18 mouse cellular contexts compared by ENCODE assay signal in the genomic region with DNA sequence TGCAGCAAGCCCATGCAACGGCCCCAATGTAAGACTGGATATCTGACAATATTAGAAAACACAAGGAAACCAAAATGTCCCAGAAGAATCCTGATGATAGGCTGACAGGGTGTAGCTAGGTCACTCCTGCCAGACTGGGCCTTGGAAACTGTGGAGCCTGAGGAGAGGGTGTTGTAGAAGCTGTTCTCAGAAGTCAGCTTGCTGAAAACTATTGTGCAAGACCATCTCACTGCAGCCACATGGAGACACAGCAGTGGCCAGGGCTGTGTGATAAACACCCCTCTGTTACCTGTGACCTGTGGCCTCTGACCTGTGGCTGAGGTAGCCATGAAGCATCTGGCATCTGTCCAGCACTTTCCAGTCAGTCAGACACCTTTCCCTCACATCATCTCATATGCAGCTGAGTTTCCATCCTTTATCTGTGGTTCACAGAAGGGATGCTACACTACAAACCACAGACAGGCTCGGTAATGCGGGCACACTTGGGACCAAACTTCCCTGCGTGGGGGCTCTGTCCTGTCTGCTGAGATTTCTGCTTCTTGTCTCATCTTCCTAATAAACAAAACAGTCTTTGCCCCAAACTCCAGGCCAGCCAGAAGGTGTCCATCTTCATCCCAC. TPM values are rescaled to one million over a fixed set of nuclear protein-coding genes. Genes with fewer than 3 reads are reported as not detected.
DNase-seq lines count a peak whose midpoint lies in the region; ATAC-seq and TF ChIP-seq lines count a peak whose summit lies in the region.
"Had no signal": no experiment of that assay in that cellular context is flagged by ENCODE, and none has a peak within 500 bp of the region (broad histone marks: within the 10 kb centered on the region; RNA-seq: fewer than 3 reads in every experiment).

No protein-coding gene starts in this region.

- no peaks in the 10 kb centered on the region for H3K9me3 ChIP-seq in heart, embryonic 10.5 days
- H3K9me3 ChIP-seq in forebrain, embryonic 16.5 days (ENCODE audit: control insufficient read depth, low read length), result no peaks in the 10 kb centered on the region
- H3K9me3 ChIP-seq: embryonic facial prominence, embryonic 10.5 days; heart, embryonic 13.5 days; kidney, embryonic 15.5 days; liver, embryonic 13.5 days had no signal

- WGBS in heart, embryonic 10.5 days, result 81% methylated on average over 4 of the region's 4 CpGs
- WGBS in forebrain, embryonic 16.5 days, result 89% methylated on average over 4 of the region's 4 CpGs

- DNase-seq in heart, adult 11 months, result peak; percentile 94
- DNase-seq in heart, embryonic 10.5 days (ENCODE audit: low spot score), result no peak
- peak; percentile 21 for DNase-seq in lung, postnatal 25 days (ENCODE audit: low spot score)
- DNase-seq in lung, postnatal 14 days, result no peak
- DNase-seq in splenic B cell, adult 2 months (ENCODE audit: low read depth, low spot score), result peak; percentile 62
- no peak for DNase-seq in kidney, adult 18-20 months
- DNase-seq: cerebellum, adult 11-12 months; cerebellum, postnatal 36 days; heart, postnatal 4 days; left cerebral cortex, postnatal 4 days; liver, embryonic 13.5 days; midbrain, embryonic 14.5 days had no signal

- no peaks in the 10 kb centered on the region for H3K36me3 ChIP-seq in heart, embryonic 10.5 days
- H3K36me3 ChIP-seq in splenic B cell, adult 2 months (ENCODE audit: control insufficient read depth, insufficient read depth, low read length, poor library complexity, severe bottlenecking), result no peaks in the 10 kb centered on the region
- H3K36me3 ChIP-seq in forebrain, embryonic 16.5 days (ENCODE audit: control insufficient read depth, insufficient read depth), result no peaks in the 10 kb centered on the region
- H3K36me3 ChIP-seq: embryonic facial prominence, embryonic 10.5 days; heart, embryonic 13.5 days; kidney, embryonic 15.5 days; liver, embryonic 13.5 days had no signal

- peaks cover 49% of the 10 kb centered on the region for H3K4me1 ChIP-seq in heart, embryonic 10.5 days
- peaks cover 43% of the 10 kb centered on the region for H3K4me1 ChIP-seq in bone marrow macrophage, adult 2 months (ENCODE audit: control insufficient read depth, insufficient read depth, low read length)
- H3K4me1 ChIP-seq in forebrain, embryonic 16.5 days (replicated peaks; ENCODE audit: control insufficient read depth, insufficient read depth, low read length), result no peaks in the 10 kb centered on the region
- H3K4me1 ChIP-seq: liver, embryonic 13.5 days had no signal

- ATAC-seq in forebrain, embryonic 16.5 days, result no peak

- H3K27ac ChIP-seq in heart, embryonic 10.5 days, result no peak overlapping the region; the same call in 1 of the 2 replicates
- peak overlapping the region; percentile 32 for H3K27ac ChIP-seq in bone marrow macrophage, adult 2 months (ENCODE audit: insufficient read depth, low read depth, low read length)
- no peak overlapping the region for H3K27ac ChIP-seq in forebrain, embryonic 16.5 days (ENCODE audit: low read length)
- H3K27ac ChIP-seq: embryonic facial prominence, embryonic 10.5 days; heart, embryonic 13.5 days; kidney, embryonic 15.5 days; liver, embryonic 13.5 days had no signal

- no peak overlapping the region for H3K9ac ChIP-seq in forebrain, embryonic 16.5 days (replicated peaks; ENCODE audit: low read depth, low read length)
- H3K9ac ChIP-seq: heart, embryonic 13.5 days; kidney, embryonic 15.5 days; liver, embryonic 13.5 days had no signal

- H3K4me2 ChIP-seq in forebrain, embryonic 16.5 days (ENCODE audit: low read length), result no peak overlapping the region
- H3K4me2 ChIP-seq: heart, embryonic 13.5 days; kidney, embryonic 15.5 days; liver, embryonic 13.5 days had no signal

- no peak for TF ChIP-seq CTCF in bone marrow macrophage, adult 2 months (IDR thresholded peaks at IDR 0.05; ENCODE audit: low read depth, low read length)

- no peak for TF ChIP-seq POLR2A in bone marrow macrophage, adult 2 months (IDR thresholded peaks at IDR 0.05; ENCODE audit: borderline replicate concordance, low read depth, low read length)

- H3K27me3 ChIP-seq in heart, embryonic 10.5 days (ENCODE audit: insufficient read depth, poor library complexity, severe bottlenecking), result no peaks in the 10 kb centered on the region
- no peaks in the 10 kb centered on the region for H3K27me3 ChIP-seq in splenic B cell, adult 2 months (ENCODE audit: control insufficient read depth, insufficient read depth, low read length, poor library complexity, severe bottlenecking)
- no peaks in the 10 kb centered on the region for H3K27me3 ChIP-seq in forebrain, embryonic 16.5 days (replicated peaks; ENCODE audit: control insufficient read depth, insufficient read depth, low read length)
- H3K27me3 ChIP-seq: heart, embryonic 13.5 days; kidney, embryonic 15.5 days; liver, embryonic 13.5 days had no signal

- no peak overlapping the region for H3K4me3 ChIP-seq in heart, embryonic 10.5 days
- no peak overlapping the region for H3K4me3 ChIP-seq in bone marrow macrophage, adult 2 months (ENCODE audit: insufficient read depth, low read length)
- H3K4me3 ChIP-seq in forebrain, embryonic 16.5 days (replicated peaks; ENCODE audit: low read length), result no peak overlapping the region
- H3K4me3 ChIP-seq: embryonic facial prominence, embryonic 10.5 days; heart, embryonic 13.5 days; kidney, embryonic 15.5 days; liver, embryonic 13.5 days; myocyte had no signal

RNA-seq across cellular contexts. Expression of gene Irf4, which starts 36.5 kb away (rescaled TPM):
- 0.04 and 0.15 TPM in 2 replicates for polyA plus RNA-seq in heart, embryonic 10.5 days (2016; fragmentation: Nextera tagmentation; extraction: Ambion mirVana)
- polyA plus RNA-seq in bone marrow macrophage, adult 2 months (2012; ENCODE audit: insufficient read depth, insufficient read length, missing spikeins), result 7.5 and 9.3 TPM in 2 replicates
- 0.06 and 0.11 TPM in 2 replicates for polyA plus RNA-seq in forebrain, embryonic 16.5 days (2015; fragmentation: Nextera tagmentation; extraction: Ambion mirVana)

Comparison
In these comparisons a context has a peak if more than half of its experiments do, and no peak if none do; other contexts are left out.
1. DNase-seq: peak in heart, adult 11 months (single experiment), lung, postnatal 25 days (single experiment) and splenic B cell, adult 2 months (single experiment); none in heart, embryonic 10.5 days (single experiment), lung, postnatal 14 days (single experiment) and kidney, adult 18-20 months (single experiment).